ENCODE assay signal across 8 mouse cellular contexts in genomic region chr6:71909384-71909783, GRCm38 (mm10). TPM values are rescaled to one million over a fixed set of nuclear protein-coding genes. Genes with fewer than 3 reads are reported as not detected.
DNase-seq lines count a peak whose midpoint lies in the region; ATAC-seq lines count a peak whose summit lies in the region.

No protein-coding gene starts in this region.

- no peaks in the 10 kb centered on the region for H3K27me3 ChIP-seq in neural tube, embryonic 11.5 days (ENCODE audit: control insufficient read depth, insufficient read depth, low read length)
- H3K27me3 ChIP-seq in limb, embryonic 15.5 days = no peaks in the 10 kb centered on the region
- H3K27me3 ChIP-seq in stomach, embryonic 16.5 days (ENCODE audit: control insufficient read depth, insufficient read depth, low read length) = no peaks in the 10 kb centered on the region

- WGBS in neural tube, embryonic 11.5 days = 30% methylated on average over 10 of the region's 10 CpGs
- 22% methylated on average over 10 of the region's 10 CpGs for WGBS in limb, embryonic 15.5 days
- 20% methylated on average over 10 of the region's 10 CpGs for WGBS in stomach, embryonic 16.5 days

- H3K36me3 ChIP-seq in neural tube, embryonic 11.5 days (ENCODE audit: control insufficient read depth, insufficient read depth, low read length) = peaks cover 4% of the 10 kb centered on the region; the same call in 1 of the 2 replicates
- H3K36me3 ChIP-seq in limb, embryonic 15.5 days = peaks cover 32% of the 10 kb centered on the region
- H3K36me3 ChIP-seq in stomach, embryonic 16.5 days (ENCODE audit: control insufficient read depth, insufficient read depth, low read length) = peaks cover 9% of the 10 kb centered on the region; the same call in 1 of the 2 replicates

- no peaks in the 10 kb centered on the region for H3K9me3 ChIP-seq in neural tube, embryonic 11.5 days (ENCODE audit: control insufficient read depth, low read length)
- no peaks in the 10 kb centered on the region for H3K9me3 ChIP-seq in limb, embryonic 15.5 days
- no peaks in the 10 kb centered on the region for H3K9me3 ChIP-seq in stomach, embryonic 16.5 days (replicated peaks; ENCODE audit: control insufficient read depth, low read length)

- peak; percentile 32 for DNase-seq in cerebellum, adult 9-11 months
- no peak for DNase-seq in cerebellum, postnatal 4 days (ENCODE audit: low spot score in 2 of 2)
- no peak for DNase-seq in neural tube, embryonic 11.5 days (ENCODE audit: low spot score)
- no peak for DNase-seq in neural tube, embryonic 10.5 days (ENCODE audit: extremely low spot score, low spot score)
- no peak for DNase-seq in natural killer cell, adult 2 months (ENCODE audit: low spot score in 2 of 2)
- DNase-seq in T-cell, adult 2 months (ENCODE audit: low spot score) = no peak

- H3K9ac ChIP-seq in neural tube, embryonic 11.5 days (ENCODE audit: low read length) = peak overlapping the region; percentile 66; the same call in 1 of the 2 replicates
- peak overlapping the region; percentile 43 for H3K9ac ChIP-seq in limb, embryonic 15.5 days
- H3K9ac ChIP-seq in stomach, embryonic 16.5 days (ENCODE audit: low read length) = peak overlapping the region; percentile 81

- H3K27ac ChIP-seq in neural tube, embryonic 11.5 days (ENCODE audit: low read depth, low read length) = no peak overlapping the region
- H3K27ac ChIP-seq in limb, embryonic 15.5 days = peak overlapping the region; percentile 89; the same call in 1 of the 2 replicates
- H3K27ac ChIP-seq in stomach, embryonic 16.5 days (ENCODE audit: low read length) = peak overlapping the region; percentile 81; the same call in 1 of the 2 replicates

- H3K4me2 ChIP-seq in neural tube, embryonic 11.5 days (ENCODE audit: low read depth) = peak overlapping the region; percentile 45
- H3K4me2 ChIP-seq in limb, embryonic 15.5 days = peak overlapping the region; percentile 58
- H3K4me2 ChIP-seq in stomach, embryonic 16.5 days (ENCODE audit: low read depth, low read length) = peak overlapping the region; percentile 61

- peak; percentile 20 for ATAC-seq in neural tube, embryonic 11.5 days (ENCODE audit: insufficient read depth, low FRiP score, low TSS enrichment)
- ATAC-seq in limb, embryonic 15.5 days (ENCODE audit: insufficient number of reproducible peaks, low FRiP score, low TSS enrichment, low read depth) = no peak
- no peak for ATAC-seq in stomach, embryonic 16.5 days (ENCODE audit: insufficient read depth, low FRiP score)

- H3K4me1 ChIP-seq in neural tube, embryonic 11.5 days (ENCODE audit: control insufficient read depth, insufficient read depth, low read length) = 0 out of 2 replicates have a peak, but pooled peaks cover 2% of the 10 kb centered on the region
- H3K4me1 ChIP-seq in limb, embryonic 15.5 days = peaks cover 9% of the 10 kb centered on the region; the same call in 1 of the 2 replicates
- peaks cover 3% of the 10 kb centered on the region for H3K4me1 ChIP-seq in stomach, embryonic 16.5 days (ENCODE audit: control insufficient read depth, insufficient read depth, low read length)

- peak overlapping the region; percentile 62 for H3K4me3 ChIP-seq in neural tube, embryonic 11.5 days (ENCODE audit: low read depth, low read length)
- peak overlapping the region; percentile 71 for H3K4me3 ChIP-seq in limb, embryonic 15.5 days
- H3K4me3 ChIP-seq in stomach, embryonic 16.5 days (replicated peaks; ENCODE audit: low read length) = peak overlapping the region; percentile 97

RNA-seq across cellular contexts. Expression of gene Polr1a, which starts 0.5 kb away (rescaled TPM):
- 28.9 and 29.3 TPM in 2 replicates for polyA plus RNA-seq in neural tube, embryonic 11.5 days (2014; fragmentation: Nextera tagmentation; extraction: Ambion mirVana)
- 26.2 and 29.5 TPM in 2 replicates for polyA plus RNA-seq in limb, embryonic 15.5 days (2015; fragmentation: Nextera tagmentation; extraction: Ambion mirVana)
- polyA plus RNA-seq in stomach, embryonic 16.5 days (2015; fragmentation: Nextera tagmentation; extraction: Ambion mirVana) = 26.4 and 30.4 TPM in 2 replicates

RNA-seq across cellular contexts. Expression of gene Ptcd3, which starts 0.8 kb away (rescaled TPM):
- polyA plus RNA-seq in neural tube, embryonic 11.5 days (2014; fragmentation: Nextera tagmentation; extraction: Ambion mirVana) = 134 and 135 TPM in 2 replicates
- polyA plus RNA-seq in limb, embryonic 15.5 days (2015; fragmentation: Nextera tagmentation; extraction: Ambion mirVana) = 82.5 and 83.7 TPM in 2 replicates
- 88.1 and 90.8 TPM in 2 replicates for polyA plus RNA-seq in stomach, embryonic 16.5 days (2015; fragmentation: Nextera tagmentation; extraction: Ambion mirVana)
